Mouse (Mus musculus) MEL (cell line): Measurements from ENCODE around the gene Rpl37a.

Experiments used
- CTCF ChIP-seq, 3 experiments: IDR thresholded peaks in 2 of 3; conservative IDR thresholded peaks in 1 of 3; 2 replicates each; pipeline ENCODE4 v1.5.1; 2011 to 2012; ENCODE audit warnings: low read length in 3 of 3, low read depth in 2 of 3, mild to moderate bottlenecking in 2 of 3, improper control_type of control experiment in 1 of 3, inconsistent platforms in 1 of 3, mixed read lengths in 1 of 3, moderate library complexity in 1 of 3; ENCODE audit not compliant: control insufficient read depth in 1 of 3, insufficient read depth in 1 of 3, poor library complexity in 1 of 3, severe bottlenecking in 1 of 3
- POLR2A ChIP-seq, 2 experiments: IDR thresholded peaks; 2 replicates each; pipeline ENCODE4 v1.6.1; 2011 to 2012; ENCODE audit warnings: low read length in 2 of 2, mild to moderate bottlenecking in 2 of 2, control low read depth in 1 of 2, improper control_type of control experiment in 1 of 2, low read depth in 1 of 2, moderate library complexity in 1 of 2; ENCODE audit not compliant: control insufficient read depth in 1 of 2, insufficient read depth in 1 of 2, poor library complexity in 1 of 2
- POLR2AphosphoS2 ChIP-seq: IDR thresholded peaks from 2 replicates; pipeline ENCODE4 v1.6.1; 2011; ENCODE audit warnings: low read length, improper control_type of control experiment
- RCOR1 ChIP-seq: IDR thresholded peaks from 2 replicates; pipeline ENCODE4 v1.6.1; 2012; ENCODE audit warnings: low read depth, mild to moderate bottlenecking, inconsistent platforms, low read length, improper control_type of control experiment

- TF ChIP-seq POLR2A (IDR thresholded peaks at IDR 0.05; ENCODE audit: control insufficient read depth in 1 of 2, insufficient read depth in 1 of 2, low read depth in 1 of 2, low read length in 2 of 2, poor library complexity in 1 of 2) (no peak), CTCF (IDR thresholded peaks at IDR 0.05 in 2 of 3, conservative IDR thresholded peaks at IDR 0.05 in 1 of 3; ENCODE audit: control insufficient read depth in 1 of 3, insufficient read depth in 1 of 3, low read depth in 2 of 3, low read length in 3 of 3, poor library complexity in 1 of 3, severe bottlenecking in 1 of 3) (no peak), RCOR1 (no peak), POLR2AphosphoS2 (no peak)
Measured at GRCm38 (mm10) chr1:72730126-72730525, 19.0 kb downstream of the Rpl37a start.
